Mouse (Mus musculus) bone marrow macrophage, adult 2 months (primary cell): Measurements from ENCODE around the gene Igf1r.

Experiments
- CTCF ChIP-seq: IDR thresholded peaks from 2 replicates; pipeline ENCODE4 v1.5.1; 2012; ENCODE audit warnings: low read depth, mild to moderate bottlenecking, low read length, moderate library complexity
- POLR2A ChIP-seq: IDR thresholded peaks from 2 replicates; pipeline ENCODE4 v1.6.1; 2012; ENCODE audit warnings: mild to moderate bottlenecking, low read depth, low read length, borderline replicate concordance

DNA sequence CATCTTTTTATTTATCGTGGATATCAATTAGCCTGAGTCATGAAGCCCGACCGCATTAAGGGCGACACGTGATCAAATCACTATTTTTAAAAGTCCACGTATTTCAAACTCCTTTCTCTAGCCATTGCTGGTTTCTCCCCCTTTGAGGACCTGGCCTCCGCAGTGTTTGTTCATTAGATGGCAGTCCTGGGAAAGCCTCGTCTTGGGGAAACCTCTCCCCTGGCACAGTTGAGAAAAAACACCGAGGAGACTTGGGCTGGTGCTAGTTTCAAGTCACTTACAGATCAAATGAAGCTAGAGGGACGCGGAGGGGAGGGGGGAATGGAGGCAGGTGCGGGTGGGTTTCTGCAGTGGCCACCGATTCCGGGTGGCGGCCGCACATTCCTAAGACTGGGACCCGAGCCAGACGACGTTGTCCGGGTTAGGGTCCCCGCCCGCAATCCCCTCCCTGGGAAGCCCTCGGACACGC, 2.2 kb upstream of the Igf1r start:
- TF ChIP-seq POLR2A (no peak), CTCF (no peak)
